Mouse (Mus musculus) frontal cortex, postnatal 14 days (tissue): ENCODE results near the gene Naaladl1.

Experiments used
- DNase-seq, 2 experiments: peaks; one replicate each; pipeline ENCODE4 v3.0.0; 2022; ENCODE audit warnings: low spot score in 2 of 2

Naaladl1 gene

DNA sequence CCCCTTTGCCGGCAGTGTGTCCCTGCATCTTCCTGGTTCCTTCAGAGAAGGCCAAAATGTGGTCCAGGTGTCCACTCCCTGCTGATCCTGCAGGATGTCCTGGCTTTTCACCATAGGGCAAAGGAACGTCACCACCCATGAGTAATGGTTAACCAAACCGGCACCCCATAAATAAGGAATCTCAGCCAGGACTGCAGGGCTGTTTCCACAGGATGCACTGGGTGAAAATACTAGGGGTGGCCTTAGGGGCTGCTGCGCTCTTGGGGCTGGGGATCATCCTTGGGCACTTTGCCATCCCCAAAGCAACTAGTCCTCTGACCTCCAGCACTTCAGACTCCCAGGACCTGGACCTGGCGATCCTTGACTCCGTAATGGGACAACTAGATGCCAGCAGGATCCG, at the start of gene Naaladl1:
TSS of gene Naaladl1 (plus strand) at position 197 of the 400 bp plus-strand sequence.
- DNase-seq: no peak

DNA sequence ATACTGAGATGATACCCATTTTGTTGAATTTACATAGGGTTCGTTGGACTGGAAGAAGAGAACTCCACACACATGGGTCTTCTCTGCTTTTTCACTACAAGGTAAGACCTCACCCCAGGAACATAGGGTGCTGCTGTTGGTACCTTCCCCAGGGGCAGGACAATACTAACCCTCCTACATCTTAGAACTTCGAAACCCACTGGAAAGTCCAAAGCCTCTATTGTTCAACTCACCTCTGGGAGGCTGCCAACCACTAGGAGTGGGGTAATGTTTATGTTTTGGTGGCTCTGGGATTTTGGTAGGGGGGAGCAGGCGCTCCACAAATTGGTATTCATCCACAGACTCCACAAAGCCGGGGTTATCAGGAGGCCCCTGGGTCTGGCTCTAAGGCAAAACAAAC, 48.9 kb upstream of the Naaladl1 start:
- no peak for DNase-seq

DNA sequence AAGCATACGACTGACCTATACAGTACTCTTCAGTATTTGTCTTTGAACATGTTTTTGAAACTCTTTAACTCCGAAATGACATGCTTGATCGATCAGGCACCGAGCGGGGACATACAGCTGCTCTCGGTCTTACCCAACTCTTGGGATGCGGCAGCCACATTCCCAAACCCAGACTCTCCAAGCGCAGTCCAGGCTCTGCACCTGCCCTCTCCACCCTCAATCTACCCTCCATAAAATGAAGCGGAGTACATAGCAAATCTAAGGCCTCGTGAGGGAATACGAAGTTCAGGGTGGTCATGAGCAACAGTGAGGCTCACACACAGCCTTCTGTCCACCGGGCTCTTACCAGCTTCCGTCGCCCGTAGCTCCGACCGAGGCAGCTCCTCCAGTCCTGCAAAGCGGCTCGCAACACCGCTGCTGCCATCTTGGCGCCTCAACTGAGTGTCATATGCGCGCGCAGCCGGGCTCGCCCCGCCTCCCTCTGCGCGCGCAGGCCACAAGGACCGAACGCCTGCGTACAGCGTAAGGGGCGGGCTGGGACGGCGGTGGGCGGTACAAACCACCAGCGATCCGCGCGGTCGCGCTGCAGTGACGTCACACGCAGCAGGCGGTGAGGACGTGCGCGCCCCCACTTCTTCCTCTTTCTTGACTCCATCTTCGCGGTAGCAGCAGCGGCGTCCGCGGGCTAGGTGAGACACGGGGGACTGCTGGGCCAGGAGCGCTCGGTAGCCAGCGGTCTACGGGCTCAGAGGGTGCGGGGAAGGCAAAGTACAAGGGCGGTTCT, 48.1 kb upstream of the Naaladl1 start, which contains the start of the genes Mrpl49 and Fau:
TSS of gene Mrpl49 (minus strand) at position 473 of the 784 bp plus-strand sequence.
TSS of gene Fau (plus strand) at position 532 of the 784 bp plus-strand sequence.
- DNase-seq: peak; percentile 98 to 99

- no peak for DNase-seq
Observed at GRCm38 (mm10) chr19:6058513-6058912, 47.1 kb upstream of the Naaladl1 start.

- DNase-seq: no peak
Observed at GRCm38 (mm10) chr19:6058966-6059365, 46.6 kb upstream of the Naaladl1 start.

GRCm38 (mm10) chr19:6061021-6061533, 44.5 kb upstream of the Naaladl1 start, which contains the start of gene Znhit2:
Gene Znhit2 (plus strand): TSS chr19:6061192.
- DNase-seq: peak; percentile 89 to 93

- DNase-seq: no peak
Observed at GRCm38 (mm10) chr19:6061641-6062302, 43.8 kb upstream of the Naaladl1 start.

DNA sequence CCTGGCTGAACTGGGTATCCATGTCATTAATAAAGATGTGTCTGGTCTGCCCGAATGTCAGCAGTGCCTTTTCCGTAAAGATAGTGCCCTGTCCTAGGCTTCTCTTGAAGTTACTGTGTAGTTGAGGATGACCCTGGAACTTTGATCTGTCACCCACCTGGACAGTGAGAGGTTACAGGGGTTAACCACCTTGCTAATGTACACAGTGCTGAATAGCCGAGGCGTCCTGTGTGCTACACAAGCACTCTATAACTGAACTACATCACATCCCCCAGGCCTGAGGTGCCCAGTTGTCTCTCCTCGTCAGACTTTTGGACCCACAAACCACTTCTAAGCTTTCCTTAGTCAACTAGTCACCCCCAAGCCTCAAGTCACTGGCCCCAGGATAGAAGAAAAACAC, 43.2 kb upstream of the Naaladl1 start:
- DNase-seq: no peak

GRCm38 (mm10) chr19:6063081-6063480, 42.5 kb upstream of the Naaladl1 start:
- no peak for DNase-seq

- no peak for DNase-seq
Observed at GRCm38 (mm10) chr19:6066571-6066970, 39.0 kb upstream of the Naaladl1 start.

- DNase-seq: peak; percentile 76 to 77
Observed at GRCm38 (mm10) chr19:6067011-6067723, 38.4 kb upstream of the Naaladl1 start.

DNA sequence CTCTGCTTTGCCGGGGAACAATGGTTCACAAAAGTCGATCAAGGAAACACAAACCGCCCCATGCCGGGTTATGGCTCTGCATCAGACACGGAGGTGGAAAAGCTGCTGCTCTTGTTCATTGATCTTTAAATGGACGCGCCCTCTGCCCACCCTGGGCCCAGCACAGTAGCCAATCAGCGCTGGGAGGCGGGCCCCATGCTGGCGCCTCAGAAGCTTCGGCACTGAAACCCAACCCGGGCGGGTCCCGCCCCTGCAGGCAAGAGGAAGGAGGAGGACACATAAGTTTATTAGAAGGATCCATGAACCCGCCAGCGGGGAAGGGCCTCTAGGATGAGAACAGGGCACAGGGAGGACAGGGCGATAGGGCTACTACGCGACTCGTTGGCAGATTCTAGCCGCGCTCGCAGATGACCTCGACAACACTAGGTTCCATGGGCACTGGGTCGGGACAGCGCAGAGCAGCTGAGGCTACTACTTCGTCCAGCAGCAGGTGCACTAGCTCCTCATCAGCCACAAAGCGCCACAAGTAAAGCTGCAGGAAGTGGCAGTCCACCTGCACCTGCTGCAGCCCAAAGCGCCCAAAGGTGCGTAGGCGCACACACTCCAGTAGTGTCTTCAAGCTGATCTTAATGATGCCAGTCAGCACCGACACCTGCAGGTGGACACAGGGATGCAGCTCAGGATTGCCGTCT, 37.7 kb upstream of the Naaladl1 start, which contains the start of gene Tm7sf2:
TSS of gene Tm7sf2 (minus strand) at position 650 of the 692 bp plus-strand sequence.
- peak; percentile 81 to 85 for DNase-seq

GRCm38 (mm10) chr19:6068951-6069350, 36.6 kb upstream of the Naaladl1 start:
- no peak for DNase-seq

GRCm38 (mm10) chr19:6069851-6070250, 35.7 kb upstream of the Naaladl1 start:
- no peak for DNase-seq

GRCm38 (mm10) chr19:6070571-6071250, 34.9 kb upstream of the Naaladl1 start:
- DNase-seq: no peak

- no peak for DNase-seq
Observed at GRCm38 (mm10) chr19:6071261-6071660, 34.3 kb upstream of the Naaladl1 start.

- no peak for DNase-seq
Observed at GRCm38 (mm10) chr19:6073889-6074288, 31.7 kb upstream of the Naaladl1 start.

DNA sequence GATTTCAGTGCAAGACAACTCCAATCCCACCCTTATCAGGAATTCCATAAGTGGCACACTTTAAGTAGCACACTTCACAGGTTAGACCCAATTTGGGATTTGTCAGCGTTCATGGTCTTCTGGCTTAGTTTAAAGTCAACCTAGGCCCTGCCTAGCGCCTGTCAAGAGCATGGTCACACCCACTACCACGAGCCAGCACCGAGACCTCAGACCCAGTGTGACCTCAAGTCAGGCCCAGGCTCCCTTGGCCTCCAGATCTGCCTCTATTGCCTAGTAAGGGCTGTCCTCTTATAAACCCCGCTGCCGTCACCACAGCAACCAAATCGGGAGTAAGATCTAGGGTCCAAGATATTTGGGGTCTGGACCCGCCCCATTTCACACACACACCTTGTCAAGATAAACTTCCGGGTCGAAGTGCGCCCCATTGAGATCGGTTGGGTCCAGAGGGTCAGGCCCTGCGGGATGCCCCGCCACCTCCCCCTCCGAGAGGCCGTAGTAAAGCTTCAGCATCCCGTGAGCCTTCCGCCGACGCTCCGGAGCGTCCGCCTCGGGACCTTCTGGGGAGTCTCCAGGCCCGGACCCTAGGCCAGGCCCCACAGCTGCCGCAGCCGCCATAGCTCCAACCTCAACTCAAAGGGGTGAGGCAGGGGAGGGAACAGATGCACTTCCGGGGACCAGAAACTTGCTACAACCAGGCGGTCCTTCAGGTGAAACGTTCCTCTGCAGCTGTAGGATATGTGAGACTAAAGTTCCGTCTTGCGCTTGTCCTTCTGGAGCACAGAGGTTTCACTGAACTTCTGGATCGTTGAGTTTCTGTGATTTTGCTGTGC, 28.8 kb upstream of the Naaladl1 start, which contains the start of gene Vps51:
TSS of gene Vps51 (minus strand) at position 668 of the 830 bp plus-strand sequence.
- DNase-seq: peak; percentile 71 to 73

DNA sequence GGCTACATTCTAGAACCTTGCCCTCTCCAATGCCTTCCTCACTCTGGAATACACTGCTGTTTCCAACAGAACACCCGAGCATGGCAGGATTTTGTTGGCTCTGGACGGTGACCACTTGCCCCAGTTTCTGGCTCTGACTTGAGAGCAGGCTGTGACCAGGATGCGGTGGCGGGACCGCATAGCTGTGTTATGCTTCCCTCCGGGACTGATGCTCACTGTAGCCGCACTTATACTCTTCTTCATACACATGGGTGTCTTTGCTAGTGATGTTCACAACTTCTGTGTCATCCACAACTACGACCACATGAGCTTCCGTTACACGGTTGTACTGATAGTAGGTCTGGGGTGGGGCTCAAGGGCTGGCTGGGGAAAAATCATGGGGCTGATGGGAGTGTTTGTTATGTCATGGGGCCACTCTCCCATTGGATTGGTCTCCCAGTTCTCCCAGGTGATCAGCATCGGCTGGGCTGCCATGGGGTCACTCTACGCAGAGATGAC, 25.6 kb upstream of the Naaladl1 start, which contains the start of gene Tmem262:
TSS of gene Tmem262 (plus strand) at position 51 of the 498 bp plus-strand sequence.
- no peak for DNase-seq
